Mouse (Mus musculus) Patski (cell line): ENCODE measurements at regions not wholly inside any gene's neighbourhood (a gene's known extent, or its start where the extent isn't known, plus 50 kb on each side); places are given as distances from the start of the nearest gene placed in this dataset.

Experiments used
- ATAC-seq: fragments of 100-300 bp; one replicate; pipeline ENCODE4 v1.8.0; 2021
- CTCF ChIA-PET: fragments of 350-600 bp; sonication (Branson Sonifier 250); formaldehyde crosslinking; loops from one replicate; lab custom pipeline; 2022; ENCODE audit warnings: inconsistent platforms; lab: Charles Lee
- POLR2A ChIA-PET: fragments of 350-600 bp; sonication (Branson Sonifier 250); formaldehyde crosslinking; loops from one replicate; lab custom pipeline; 2022; ENCODE audit warnings: antibody characterized with exemption, inconsistent platforms; lab: Charles Lee
- DNase-seq: peaks from one replicate; pipeline ENCODE4 v3.0.0-alpha.2; 2011; ENCODE audit warnings: low read depth, low spot score
- H3K27me3 ChIP-seq: fragments of 371-371 bp; one replicate; pipeline ENCODE4 v1.5.1; 2021
- CTCF ChIP-seq: fragments of 100-300 bp; IDR thresholded peaks from one replicate; pipeline ENCODE4 v1.5.1; 2021
- in situ Hi-C: fragments of 300-500 bp; cut with MboI; formaldehyde crosslinking; loops from 3 replicates; pipeline ENCODE4 v1.11.1; 2018; ENCODE audit warnings: low pct_unique_long_range_greater_than_20kb, mixed read lengths

DNA sequence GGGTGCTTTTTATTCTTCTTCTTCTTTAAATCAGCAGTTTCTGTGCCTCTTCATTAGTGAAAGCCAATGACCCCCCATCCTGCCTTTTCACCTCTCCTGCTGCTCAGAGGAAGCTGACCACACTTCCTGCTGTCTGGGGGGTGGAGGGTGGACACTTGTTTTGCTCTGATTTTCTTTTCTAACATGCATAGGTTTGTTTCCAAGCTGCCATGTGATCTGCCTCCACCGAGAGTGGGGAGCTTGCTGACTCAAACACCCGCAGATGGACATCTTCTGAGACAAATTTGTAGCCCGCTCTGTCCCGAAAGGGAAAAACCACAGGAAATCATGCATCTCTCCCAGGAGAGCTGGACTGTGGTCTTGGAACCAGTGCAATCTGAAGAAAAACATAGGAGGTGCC, 141.3 kb downstream of the Gm826 start:
- H3K27me3 ChIP-seq: no peaks in the 10 kb centered on the region
- in situ Hi-C loops: no loop called here
- CTCF ChIA-PET: no interaction called here
- no peak for DNase-seq
- ATAC-seq: no peak
- POLR2A ChIA-PET: interaction anchor here (0.8 kb wide), 1 partner anchor 864 kb away, joined by 3 read pairs; no protein-coding TSS in a partner anchor
- no peak for TF ChIP-seq CTCF

DNA sequence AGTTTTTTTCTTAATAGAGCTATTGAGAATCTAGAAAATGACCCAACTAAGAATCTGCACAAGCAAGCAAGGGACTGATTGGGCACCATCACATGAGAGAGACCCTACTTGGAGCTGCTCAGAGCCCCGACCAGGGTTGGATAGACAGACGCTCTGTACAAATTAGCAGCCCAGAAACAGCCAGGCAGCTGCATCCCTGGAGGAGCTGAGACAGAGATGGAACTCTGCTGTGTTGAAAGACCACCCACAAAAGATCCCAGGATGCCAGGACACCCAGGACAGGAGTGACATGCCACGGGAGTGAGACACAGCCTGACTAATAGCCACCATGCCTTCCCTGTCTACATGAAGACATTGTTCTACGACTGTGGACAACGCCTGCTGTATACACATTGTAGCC, 147.9 kb downstream of the Gm826 start:
- no peaks in the 10 kb centered on the region for H3K27me3 ChIP-seq
- in situ Hi-C loops: no loop called here
- ATAC-seq (no peak), DNase-seq (no peak)
- TF ChIP-seq CTCF: no peak
- ChIA-PET CTCF (no interaction called here), POLR2A (interaction anchor here (0.6 kb wide), 1 partner anchor 182 kb away, joined by 3 read pairs; no protein-coding TSS in a partner anchor)

DNA sequence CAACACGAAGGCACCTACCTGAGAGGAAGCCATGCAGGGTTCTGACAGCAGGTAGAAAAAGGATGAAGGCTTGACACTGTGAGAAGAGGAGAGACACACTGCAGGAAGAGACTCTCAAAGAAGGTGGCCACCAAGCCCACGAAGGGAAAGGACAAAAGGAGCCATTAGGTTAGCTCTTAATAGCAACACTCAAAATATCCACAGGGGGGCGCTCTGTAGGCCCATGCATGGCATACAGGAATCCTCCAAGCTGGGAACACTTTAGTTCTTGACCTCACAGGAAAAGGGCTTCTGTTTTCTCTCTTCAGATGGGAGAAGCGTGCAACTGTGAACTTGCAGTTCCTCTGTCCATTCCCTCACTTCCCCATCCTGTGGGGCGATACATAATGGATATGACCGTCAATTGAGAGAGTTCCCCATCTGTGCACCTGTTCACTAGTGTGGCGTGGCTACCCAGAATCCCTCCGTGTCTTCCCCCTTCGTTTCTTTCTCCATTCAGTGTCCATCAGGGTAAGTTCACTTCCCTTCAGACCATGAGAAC, 162.9 kb downstream of the Gm826 start:
- no peaks in the 10 kb centered on the region for H3K27me3 ChIP-seq
- no peak for DNase-seq
- in situ Hi-C loops: no loop called here
- no peak for ATAC-seq
- TF ChIP-seq CTCF: peak; percentile 37
- ChIA-PET POLR2A (interaction anchor here (0.5 kb wide), 1 partner anchor 180 kb away, joined by 3 read pairs; no protein-coding TSS in a partner anchor), CTCF (no interaction called here)

DNA sequence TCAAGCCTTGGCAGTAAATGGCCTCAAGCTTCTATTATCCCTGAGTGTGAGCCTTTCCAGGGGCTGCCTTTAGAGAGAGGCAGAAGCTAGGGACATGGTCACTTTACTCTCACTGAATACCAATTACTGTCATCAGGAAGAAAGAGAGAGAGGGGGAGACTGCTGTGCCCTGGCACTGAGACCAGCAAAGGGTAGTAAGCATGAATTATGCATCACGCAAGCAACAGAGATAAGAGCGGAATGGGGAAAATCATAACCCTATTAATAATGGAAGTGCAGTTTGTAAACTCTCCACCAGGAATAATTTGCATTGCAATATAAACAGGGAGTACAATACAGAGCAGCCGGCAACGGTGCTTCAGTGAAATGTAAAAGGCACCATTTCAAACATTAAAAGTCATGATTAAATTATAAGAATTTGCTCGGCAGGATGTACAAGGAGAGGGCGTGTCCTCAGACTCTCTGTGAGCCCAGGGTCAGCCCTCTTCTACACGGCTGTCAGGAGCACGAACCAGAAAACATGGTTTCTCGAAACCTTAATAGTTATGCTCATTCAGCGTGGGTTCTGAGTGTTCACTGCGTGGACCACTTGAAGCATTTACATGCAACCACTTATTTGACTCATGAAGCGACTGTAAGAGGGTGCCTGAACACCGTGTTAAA, 175.2 kb downstream of the Gm826 start:
- CTCF ChIA-PET: no interaction called here
- DNase-seq (no peak), ATAC-seq (no peak)
- POLR2A ChIA-PET: interaction anchor here (0.6 kb wide), 1 partner anchor 428 kb away, joined by 14 read pairs; no protein-coding TSS in a partner anchor
- no peak for TF ChIP-seq CTCF
- no peaks in the 10 kb centered on the region for H3K27me3 ChIP-seq
- in situ Hi-C loops: loop anchor here (10.0 kb wide), 1 partner anchor 206 kb away; the partner anchor contains the start of gene Mafb

DNA sequence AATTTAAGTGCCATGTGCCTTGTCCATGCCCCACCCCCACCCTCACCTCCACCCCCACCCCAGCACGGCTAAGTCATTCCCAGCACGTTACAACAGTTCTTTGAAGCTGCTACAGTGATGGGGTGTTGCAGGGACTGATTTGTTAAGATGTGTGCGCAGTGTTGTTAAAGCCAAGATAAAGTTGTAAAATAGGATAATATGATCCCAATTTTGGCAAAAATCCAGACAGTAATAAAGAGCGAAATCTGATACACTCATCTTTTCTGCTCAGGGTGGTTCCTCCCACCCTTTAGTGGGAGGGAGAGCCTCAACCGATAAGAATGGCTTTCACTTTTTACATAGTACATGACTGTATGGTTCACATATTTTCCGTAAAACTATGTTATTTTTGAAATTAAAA, 180.2 kb downstream of the Gm826 start:
- DNase-seq: no peak
- ChIA-PET CTCF (no interaction called here), POLR2A (no interaction called here)
- no peak for TF ChIP-seq CTCF
- H3K27me3 ChIP-seq: no peaks in the 10 kb centered on the region
- in situ Hi-C loops: loop anchor here (10.0 kb wide), 1 partner anchor 211 kb away; the partner anchor contains the start of gene Mafb
- ATAC-seq: no peak

DNA sequence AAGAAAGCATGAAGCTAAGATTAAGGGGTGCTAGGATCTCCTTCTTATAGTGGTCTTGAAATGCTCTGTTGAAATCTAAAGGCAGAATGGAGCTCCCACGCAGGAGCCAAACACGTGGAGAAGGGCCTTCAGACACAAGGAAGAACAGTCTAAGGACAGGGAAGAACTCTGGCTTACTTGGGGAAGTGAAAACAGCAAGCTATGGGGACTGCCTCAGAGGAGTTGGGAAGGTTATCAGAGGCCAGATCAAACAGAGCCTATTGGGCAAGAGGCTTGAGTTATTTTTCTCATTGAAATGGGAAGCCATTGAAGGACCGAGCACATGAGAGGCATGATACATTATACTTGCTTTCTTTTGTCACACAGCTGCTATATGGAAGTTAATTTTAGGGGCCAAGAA, 181.9 kb downstream of the Gm826 start:
- no peaks in the 10 kb centered on the region for H3K27me3 ChIP-seq
- POLR2A ChIA-PET: no interaction called here
- in situ Hi-C loops: loop anchor here (10.0 kb wide), 1 partner anchor 213 kb away; the partner anchor contains the start of gene Mafb
- CTCF ChIA-PET: interaction anchor here (1.3 to 1.5 kb wide), 2 partner anchors 10 to 30 kb away, joined by 3 to 4 read pairs; no protein-coding TSS in a partner anchor
- no peak for ATAC-seq
- no peak for DNase-seq
- TF ChIP-seq CTCF: no peak

DNA sequence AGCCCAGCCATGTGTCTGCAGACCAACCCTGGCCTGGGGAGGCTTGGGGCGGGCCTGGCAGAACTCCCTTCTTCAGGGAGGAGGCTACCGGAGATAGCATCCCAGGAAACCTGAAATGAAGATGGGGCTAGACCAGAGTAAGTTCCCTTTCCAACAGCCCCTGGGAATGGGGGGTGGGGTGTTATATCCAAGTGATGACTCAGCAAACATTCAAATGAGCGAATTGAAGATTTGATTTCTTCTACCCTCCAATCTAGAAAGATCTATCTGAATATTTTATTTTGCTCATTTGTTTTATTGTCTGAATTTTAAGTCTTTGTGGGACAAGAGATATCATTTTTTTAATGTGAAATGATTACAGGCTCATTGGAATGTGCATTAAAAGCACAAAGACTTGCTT, 185.0 kb downstream of the Gm826 start:
- ChIA-PET CTCF (interaction anchor here (0.8 to 1.4 kb wide), 3 partner anchors 12 to 219 kb away, joined by 3 to 5 read pairs (median 4); no protein-coding TSS in a partner anchor), POLR2A (interaction anchor here (1.3 kb wide), 1 partner anchor 219 kb away, joined by 4 read pairs; no protein-coding TSS in a partner anchor)
- in situ Hi-C loops: no loop called here
- ATAC-seq: no peak
- no peaks in the 10 kb centered on the region for H3K27me3 ChIP-seq
- no peak for TF ChIP-seq CTCF
- no peak for DNase-seq

DNA sequence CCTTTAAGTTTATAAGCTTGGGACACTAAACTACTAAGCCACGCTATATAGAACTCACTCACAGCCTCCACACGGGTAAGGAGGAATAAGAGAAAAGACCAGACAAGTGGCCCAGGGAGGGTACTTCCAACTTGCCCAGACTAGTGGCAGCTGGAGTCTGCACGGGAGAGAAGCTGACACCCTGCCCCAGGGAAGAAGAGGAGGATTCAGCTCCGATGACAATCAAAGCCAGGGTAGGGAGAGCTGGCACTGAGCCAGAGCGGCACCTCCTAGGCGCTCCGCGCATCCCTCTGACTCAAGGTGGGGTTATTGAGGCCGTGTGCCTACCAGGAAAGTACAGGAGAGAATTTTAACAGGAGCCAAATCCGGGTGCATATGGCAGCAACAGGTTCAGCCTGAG, 185.4 kb downstream of the Gm826 start:
- DNase-seq (no peak), ATAC-seq (no peak)
- TF ChIP-seq CTCF: no peak
- no peaks in the 10 kb centered on the region for H3K27me3 ChIP-seq
- POLR2A ChIA-PET: no interaction called here
- CTCF ChIA-PET: interaction anchor here (1.4 kb wide), 1 partner anchor 11 kb away, joined by 4 read pairs; no protein-coding TSS in a partner anchor
- in situ Hi-C loops: no loop called here

DNA sequence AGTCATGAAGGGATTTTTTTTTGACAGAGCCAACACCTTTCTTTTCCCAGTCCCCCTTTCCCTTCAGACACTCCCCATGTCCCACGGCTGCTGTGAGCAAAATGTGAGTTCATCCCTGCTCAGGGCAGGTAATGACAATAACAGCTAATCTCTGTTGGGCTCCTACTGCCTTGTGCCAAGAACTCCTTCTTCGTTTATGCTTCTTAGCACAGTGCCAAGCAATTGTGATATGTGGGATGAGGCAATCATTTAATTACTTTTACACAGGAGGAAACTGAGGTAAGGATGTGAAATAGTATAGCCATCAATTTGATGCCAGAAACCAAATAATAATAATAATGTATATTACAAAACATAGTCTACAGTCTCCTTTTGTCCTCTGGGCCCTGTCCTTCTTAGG, 185.9 kb downstream of the Gm826 start:
- TF ChIP-seq CTCF: no peak
- no peak for DNase-seq
- no peak for ATAC-seq
- in situ Hi-C loops: no loop called here
- CTCF ChIA-PET: interaction anchor here (1.5 kb wide), 1 partner anchor 10 kb away, joined by 3 read pairs; no protein-coding TSS in a partner anchor
- POLR2A ChIA-PET: no interaction called here
- H3K27me3 ChIP-seq: no peaks in the 10 kb centered on the region

DNA sequence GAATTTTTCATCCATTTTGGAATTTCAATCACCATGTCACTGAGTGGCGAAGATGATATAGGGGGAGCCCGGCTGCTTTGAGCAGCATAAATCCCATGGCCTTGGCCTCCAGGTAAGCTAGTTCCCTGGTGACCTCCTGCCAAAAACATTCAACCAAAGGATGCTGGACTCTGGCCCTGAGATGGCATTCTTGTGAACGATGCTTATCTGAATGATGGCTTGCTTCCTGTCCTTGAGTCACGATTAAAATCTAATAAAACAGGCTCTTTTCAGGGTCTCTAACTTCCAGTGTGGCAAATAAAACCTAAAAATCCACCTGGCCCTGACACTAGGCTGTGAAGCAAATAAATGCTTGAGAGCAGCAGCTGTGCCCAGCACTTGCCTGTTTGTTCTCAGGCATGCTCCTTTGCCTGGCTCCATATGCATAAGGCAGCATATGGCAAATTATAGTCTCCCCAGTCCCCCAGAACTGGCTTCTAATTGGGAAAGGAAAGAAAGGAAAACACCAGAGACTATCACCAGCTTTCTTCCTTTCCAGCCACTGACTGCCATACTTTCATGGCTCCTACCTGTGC, 193.7 kb downstream of the Gm826 start:
- CTCF ChIA-PET: no interaction called here

DNA sequence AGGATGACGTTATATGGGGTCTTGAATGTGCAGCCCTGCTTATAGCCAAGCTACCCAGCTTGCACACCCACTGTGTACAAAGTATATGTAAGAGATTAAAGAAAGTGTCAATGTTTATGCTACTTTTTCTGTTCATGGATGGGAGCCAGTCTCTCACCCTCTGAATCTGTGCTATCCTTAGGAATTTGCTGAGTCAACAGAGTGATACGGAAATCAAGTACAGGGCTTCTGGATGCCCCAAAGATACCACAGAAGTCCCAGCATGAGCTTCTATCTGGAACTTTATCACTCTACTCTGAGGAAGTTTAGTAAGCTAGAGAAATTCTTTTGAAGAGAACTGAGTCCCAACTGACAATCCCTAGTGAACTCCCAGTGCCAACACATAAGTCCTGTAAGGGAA, 195.9 kb downstream of the Gm826 start:
- no peaks in the 10 kb centered on the region for H3K27me3 ChIP-seq
- DNase-seq (no peak), ATAC-seq (no peak)
- in situ Hi-C loops: no loop called here
- ChIA-PET POLR2A (no interaction called here), CTCF (interaction anchor here (1.1 to 1.7 kb wide), 3 partner anchors 9 to 230 kb away, joined by 3 to 4 read pairs (median 3); no protein-coding TSS in a partner anchor)
- TF ChIP-seq CTCF: no peak

More for the DNA sequence above, 193.7 kb downstream of the Gm826 start:
- H3K27me3 ChIP-seq: no peaks in the 10 kb centered on the region
- in situ Hi-C loops: no loop called here
- POLR2A ChIA-PET: no interaction called here
- ATAC-seq (no peak), DNase-seq (no peak)
- no peak for TF ChIP-seq CTCF
